Mouse (Mus musculus): ENCODE results near the gene Mtmr3.

Mtmr3 gene

DNA sequence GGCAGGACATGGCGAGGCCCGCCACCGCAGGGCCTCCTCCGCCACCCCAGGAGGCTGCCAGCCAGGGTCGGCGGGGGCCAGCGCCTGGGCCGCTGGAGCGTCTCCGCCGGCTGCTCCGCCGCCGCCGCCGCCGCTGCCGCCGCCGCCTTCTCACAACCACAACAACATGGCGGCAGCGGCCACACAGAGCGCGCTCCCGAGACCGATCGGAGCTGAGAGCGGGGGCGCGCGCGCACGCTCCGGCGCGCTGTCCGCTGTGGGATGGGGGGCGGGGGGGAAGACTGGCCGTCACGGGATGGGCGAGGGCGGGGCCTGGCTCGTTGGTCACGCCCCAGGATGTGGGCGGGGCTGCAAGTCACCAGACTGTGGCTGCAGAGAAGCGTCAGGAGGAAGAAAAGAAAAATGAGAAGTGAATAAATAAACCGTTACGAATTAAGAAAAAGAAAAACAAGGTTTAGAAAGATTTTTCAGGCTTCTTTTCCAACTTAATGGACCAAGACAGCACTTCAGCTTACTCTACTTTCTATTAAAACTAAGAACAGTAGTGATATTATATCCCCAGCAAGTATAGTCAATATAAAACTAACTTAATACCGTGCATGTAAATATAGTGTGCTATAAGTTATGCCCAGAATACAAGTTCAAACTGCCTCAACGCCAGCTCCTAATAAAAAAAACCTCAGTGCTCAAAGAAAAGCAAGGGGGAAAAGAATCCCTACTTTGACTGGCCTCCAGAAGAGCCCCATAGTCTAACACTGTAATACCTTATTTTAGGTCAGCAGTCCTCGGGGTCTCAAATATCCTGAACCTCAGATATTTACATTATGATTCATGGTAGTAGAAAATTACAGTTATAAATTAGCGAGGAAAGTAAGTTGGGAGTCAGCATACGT lies at the start of gene Mtmr3:
Mtmr3 (minus strand) TSS at position 256 of the 893 bp plus-strand sequence.
- in situ Hi-C loops (cut with MboI; ENCODE audit: low sequenced_read_pairs), result no loop called here

DNA sequence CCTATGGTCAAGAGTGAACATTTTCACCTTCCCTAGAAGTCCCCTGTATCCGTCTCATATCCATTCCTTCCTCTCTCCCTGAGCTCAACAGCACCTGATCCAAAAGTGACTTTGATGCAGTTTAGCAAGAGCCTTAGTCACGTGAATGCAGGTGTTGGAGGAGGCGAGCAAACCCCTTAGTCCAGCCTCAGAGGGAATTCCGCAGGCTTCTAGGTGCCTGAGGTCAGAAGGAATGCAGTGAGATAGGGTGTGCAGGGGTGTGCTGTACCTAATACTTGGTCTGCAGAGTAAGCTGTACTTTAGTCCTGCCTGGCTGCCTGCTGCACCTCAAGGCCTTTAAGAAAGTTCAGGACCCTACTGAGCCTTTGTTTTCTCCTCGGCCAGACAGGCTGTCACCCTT lies 49.1 kb upstream of the Mtmr3 start:
- in situ Hi-C loops (cut with MboI; ENCODE audit: low sequenced_read_pairs), result no loop called here

DNA sequence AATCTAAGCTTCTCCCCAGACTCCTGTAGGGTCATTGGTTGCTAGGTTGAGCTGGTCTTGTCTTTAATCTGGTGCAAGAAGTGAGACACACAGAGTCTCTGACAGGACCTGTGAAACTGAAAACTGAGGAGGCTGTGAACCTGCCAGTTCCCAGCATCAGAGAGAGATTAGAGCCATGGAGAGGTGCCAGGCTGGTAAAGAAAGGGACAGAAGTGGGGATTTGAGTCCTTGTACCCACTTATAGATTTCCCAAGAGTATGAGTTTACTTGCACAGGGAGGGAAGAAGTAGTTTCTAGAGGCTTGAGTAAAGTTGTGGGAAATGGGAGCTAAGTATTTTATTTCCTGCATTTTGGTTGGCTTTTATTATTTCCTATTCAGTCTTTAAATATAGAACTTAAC lies 46.5 kb upstream of the Mtmr3 start:
- in situ Hi-C loops (cut with MboI; ENCODE audit: low sequenced_read_pairs), result no loop called here

DNA sequence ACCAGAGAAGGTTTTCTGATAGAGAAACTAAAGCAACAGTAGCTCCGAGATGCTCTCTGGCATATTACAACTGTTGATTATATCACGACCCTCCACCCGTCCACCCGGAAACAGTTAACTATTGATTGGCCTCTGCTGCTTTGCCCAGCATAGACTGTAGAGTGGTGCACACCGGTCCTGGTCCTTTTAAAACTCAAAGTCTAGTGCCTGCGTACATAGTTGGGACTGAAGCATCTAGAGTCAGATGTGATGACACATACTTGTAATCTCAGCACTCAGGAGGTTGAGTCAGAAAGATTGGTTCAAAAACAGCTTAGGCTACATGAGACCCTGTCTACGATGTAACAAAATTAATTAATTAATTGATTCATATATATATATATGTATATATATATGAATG lies 43.6 kb upstream of the Mtmr3 start:
- in situ Hi-C loops (cut with MboI; ENCODE audit: low sequenced_read_pairs), result no loop called here

DNA sequence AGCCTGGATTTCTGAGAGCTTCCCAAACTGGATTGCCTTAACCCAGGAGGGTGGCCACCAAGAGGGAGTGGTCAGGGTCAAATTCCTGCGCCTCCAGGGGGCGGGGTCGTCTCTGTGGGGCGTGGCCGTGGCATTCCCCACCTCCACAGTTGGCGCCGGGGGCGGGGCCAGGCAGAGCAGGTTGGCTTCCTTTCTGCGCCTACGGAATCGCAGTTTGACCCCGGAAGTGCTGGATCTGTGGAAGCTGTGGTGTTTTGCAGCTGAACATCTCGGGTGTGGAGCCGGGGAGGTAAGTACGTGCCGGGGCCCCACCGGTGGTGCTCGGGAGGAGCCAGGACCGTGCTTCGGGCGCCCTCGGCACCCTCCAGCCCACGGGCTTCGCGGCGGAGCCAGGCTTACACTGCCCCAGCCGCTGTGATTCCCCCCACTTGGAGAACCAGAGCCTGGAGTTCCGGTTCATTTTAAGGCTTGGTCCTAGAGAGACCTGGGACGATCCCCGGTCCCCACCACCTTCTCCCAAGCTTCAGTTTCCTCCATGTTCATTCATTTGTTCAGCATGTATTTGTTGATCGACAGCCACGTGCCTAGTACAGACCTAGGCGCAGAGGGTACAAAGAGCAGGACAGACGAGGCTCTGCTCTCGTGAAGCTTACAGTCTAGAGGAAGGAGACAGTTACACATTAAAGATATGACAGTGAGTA lies 43.0 kb upstream of the Mtmr3 start, which contains the start of gene Ascc2:
Ascc2 (plus strand) TSS at position 214 of the 701 bp plus-strand sequence.
- in situ Hi-C loops (cut with MboI; ENCODE audit: low sequenced_read_pairs), result no loop called here

DNA sequence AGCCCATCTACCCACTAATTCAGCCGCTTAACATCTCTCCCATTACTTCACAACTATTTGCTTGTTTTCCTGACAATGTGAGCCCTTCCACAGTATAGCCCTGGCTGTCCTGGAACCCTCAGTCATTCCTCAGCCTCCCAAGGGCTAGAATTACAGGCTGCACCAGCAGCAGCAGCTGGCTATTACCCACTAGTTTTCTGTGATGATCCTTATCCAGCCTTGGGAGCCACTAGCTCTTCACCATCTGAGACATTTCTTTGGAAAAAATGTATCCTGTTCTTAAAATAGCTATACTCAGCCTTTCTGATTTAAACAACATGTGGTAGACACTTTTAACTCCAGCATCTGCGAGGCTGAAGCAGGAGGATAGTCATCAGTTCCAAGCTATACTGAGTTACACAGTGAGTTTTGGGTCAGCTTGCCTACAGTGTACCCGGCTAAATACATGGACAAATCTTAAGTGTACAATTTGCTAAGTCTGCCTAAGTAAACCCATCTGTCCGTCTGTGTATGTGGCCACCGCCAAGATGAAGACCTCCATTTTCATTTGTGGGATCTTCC lies 42.2 kb upstream of the Mtmr3 start:
- in situ Hi-C loops (cut with MboI; ENCODE audit: low sequenced_read_pairs), result no loop called here

DNA sequence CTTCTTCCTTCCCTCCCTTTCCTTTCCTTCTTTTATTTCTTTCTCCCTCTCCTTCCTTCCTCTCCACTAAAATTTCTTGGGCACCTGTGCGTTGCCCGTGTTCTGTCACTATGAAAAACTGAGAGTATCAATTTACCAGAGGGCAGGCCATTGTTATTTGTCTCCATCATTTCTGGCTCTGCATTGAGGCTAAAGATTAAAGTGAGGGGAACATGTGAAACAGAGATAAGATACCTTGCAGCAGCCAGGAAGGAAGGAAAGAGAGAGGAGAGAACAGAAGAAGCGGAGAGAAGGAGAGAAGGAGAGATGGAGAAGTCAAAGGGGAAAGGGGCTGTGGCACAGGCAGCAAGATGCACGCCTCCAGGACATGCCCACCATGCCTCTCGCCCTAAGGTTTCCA lies 39.7 kb upstream of the Mtmr3 start:
- in situ Hi-C loops (cut with MboI; ENCODE audit: low sequenced_read_pairs), result no loop called here

DNA sequence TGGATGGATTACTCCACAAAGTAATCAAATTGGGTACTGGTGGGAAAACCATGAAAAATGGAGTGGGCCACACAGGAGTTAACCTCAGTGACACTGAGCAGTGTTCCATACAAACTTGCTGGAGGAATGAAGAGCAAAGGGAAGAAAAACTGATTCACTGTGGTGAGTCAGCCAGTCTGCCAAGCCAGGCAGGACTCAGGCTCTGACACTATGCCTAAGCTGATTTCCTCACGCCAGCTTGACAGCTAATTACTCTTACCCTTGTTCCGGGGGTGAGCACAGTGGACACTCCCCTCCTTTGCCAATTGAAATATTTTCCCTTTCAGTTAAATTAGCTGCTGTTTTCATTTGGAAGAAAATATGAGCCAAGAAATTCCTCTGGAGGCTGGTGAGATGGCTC lies 38.8 kb upstream of the Mtmr3 start:
- in situ Hi-C loops (cut with MboI; ENCODE audit: low sequenced_read_pairs), result no loop called here

DNA sequence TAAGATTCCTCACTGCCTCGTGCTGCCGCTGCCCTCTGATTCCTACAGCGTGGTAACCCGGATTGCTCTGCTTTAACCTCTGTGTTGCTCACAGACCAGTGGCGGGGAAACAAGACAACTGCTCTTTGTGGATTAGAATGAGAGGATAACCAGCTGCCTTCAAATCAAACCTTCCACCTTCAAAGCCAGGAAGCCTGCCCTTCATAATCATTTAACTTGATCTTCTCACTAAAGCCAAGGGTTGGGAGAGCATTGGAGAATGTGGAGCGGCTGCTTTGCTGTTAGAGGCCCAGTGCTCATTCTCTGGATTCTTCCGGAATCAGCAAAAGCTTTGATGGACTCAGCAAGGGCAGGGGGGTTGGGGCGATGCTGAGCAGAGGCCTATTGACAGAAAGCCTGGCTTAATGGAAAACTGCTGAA lies 35.2 kb upstream of the Mtmr3 start:
- in situ Hi-C loops (cut with MboI; ENCODE audit: low sequenced_read_pairs), result no loop called here

DNA sequence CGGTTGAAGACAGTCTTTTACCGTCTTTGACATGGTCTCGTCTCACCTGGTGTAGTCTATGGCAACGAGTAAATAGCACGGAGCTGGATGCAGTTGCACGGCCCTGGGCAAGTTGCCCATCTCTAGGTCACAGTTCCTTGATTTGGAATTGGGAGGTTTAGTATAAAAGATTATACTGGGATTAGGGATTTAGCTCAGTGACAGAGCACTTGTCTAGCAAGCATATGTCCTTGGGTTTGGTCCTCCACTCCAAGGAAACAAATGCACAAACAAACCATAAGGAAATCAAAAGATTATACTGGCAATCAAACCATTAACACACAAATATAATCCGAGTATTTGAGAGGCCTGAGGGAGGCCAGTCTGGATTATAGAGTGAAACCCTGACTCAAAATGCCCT lies 33.0 kb upstream of the Mtmr3 start:
- in situ Hi-C loops (cut with MboI; ENCODE audit: low sequenced_read_pairs), result no loop called here

DNA sequence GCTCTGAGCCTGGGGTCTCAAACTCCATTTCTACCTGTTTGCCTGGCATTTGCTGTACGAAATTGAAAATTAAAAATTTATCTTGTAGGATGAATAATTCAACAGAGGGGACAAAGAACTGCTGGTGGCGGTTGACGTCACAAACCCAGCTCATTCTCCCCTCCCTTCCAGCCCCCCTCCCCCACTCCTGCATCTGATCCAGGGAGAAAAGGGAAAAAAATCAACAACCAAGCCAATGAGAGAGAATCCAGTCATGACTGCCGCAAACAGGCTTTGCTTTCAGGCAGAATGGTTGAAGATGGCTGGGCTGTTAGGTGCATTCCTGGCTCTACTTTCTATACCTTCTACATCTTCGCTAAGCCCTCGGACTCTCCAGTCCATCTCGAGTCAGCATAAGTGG lies 31.3 kb upstream of the Mtmr3 start:
- in situ Hi-C loops (cut with MboI; ENCODE audit: low sequenced_read_pairs), result no loop called here

DNA sequence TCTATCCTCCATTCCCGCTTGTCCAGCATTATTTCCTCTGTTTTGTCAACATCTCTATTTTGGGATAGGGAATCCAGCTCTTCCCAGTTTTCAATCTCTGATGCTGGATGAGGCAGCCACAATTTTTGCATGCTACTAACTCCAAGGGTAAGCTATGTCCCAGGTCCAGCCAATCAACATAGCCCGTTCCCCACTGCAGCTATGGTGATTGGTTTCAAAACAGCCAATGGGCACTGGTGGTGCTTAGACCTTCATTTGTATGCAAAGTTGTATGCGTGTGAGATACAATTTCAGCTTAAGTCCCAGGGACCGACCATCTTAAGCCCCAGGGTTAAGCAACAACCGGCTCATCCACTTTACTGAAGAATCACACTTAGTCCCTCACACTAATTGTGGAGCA lies 28.3 kb upstream of the Mtmr3 start:
- in situ Hi-C loops (cut with MboI; ENCODE audit: low sequenced_read_pairs), result no loop called here

DNA sequence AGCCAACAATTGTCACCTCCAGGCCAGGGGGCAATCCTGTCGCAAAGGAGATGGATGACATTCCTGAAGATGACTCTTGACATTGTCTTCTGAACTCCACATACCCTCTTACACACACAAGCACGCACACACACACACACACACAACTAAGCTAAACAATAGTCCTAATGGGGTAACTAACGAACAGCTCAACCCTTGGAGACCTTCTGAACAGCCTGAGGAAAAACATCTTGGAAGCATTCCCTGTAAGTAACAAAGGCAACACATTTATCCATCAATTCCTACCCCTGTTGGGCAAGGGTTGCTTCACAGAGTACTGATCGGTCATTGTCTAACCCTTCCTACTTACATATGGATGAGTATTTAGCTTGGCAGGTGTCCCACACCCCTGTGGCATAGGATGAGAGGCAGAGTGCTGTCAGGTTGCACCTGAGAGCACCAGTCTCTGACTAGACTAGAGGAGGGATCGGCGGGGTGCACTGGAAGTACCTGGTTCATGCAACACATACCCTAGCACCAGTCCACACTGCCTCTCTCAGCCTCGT lies 27.9 kb upstream of the Mtmr3 start:
- in situ Hi-C loops (cut with MboI; ENCODE audit: low sequenced_read_pairs), result no loop called here

DNA sequence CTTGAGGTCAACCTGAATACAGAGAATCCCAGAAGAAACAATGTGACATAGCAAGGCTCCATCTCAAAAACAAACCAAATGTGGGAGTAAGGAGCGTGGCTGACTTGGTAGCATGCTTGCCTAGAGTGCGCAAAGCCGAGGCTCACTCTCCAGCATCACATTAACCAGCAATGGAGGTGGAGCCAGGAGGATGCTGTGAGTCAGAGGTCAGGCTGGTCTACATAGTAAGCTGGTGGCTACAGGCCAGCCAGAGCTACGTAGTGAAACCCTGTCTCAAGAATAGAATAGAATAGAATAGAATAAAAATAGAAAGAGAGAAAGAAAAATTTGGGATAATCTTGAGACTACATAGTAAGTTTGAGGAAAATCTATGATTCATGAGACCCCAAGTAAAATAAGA lies 27.2 kb upstream of the Mtmr3 start:
- in situ Hi-C loops (cut with MboI; ENCODE audit: low sequenced_read_pairs), result no loop called here

DNA sequence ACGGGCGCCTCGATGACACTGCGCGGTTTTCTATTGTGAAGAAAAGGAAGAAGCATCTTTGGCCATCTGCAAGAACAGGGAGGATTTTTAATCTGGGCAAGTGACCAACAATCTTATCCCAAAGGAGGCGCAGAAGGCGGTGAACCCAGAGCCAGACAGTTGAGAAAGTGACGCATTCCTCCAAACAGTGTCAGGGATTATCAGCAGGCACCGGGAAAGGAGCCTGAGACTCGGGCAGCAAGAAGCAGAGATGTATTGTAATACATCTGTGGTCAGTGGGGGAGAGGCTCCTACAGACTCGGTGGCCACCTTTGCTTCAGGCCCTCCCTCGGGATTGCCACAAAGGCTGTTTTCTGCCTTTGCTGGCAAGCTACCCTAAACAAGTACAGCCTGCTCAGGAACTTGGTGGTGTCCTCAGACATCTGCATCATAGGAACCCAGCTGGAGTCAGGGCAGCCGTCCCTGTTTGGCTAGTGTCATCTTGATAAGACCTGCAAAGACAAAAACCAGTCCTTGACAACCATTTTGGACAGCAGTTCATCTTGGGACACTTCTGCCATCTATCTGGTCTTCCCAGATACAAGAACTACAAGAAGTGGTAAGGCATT lies 25.9 kb upstream of the Mtmr3 start:
- in situ Hi-C loops (cut with MboI; ENCODE audit: low sequenced_read_pairs), result no loop called here

DNA sequence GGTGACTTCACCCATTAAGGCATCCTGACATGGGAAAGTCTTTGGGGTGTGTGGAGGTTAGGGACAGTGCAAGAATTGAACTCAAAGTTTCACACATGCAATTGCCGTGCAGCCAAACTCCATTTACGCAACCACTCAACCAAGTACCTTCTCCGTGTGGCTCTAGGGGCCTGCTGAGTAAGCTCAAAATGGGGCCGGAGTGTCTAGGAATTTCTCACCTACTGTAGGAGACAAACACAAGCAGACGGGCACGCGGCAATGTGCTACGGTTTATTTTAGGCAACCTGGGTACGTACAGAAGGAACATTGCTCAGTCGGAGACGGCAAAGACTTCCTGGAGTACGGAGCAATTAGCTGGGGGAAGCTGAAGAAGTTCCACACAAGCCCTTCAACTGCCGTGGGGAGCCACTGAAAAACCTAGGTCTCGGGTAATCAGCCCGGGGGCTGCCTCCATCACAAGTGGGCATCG lies 25.4 kb upstream of the Mtmr3 start, which contains the start of gene Gm11032:
Gm11032 (plus strand) TSS at position 51 of the 469 bp plus-strand sequence.
- in situ Hi-C loops (cut with MboI; ENCODE audit: low sequenced_read_pairs), result no loop called here

DNA sequence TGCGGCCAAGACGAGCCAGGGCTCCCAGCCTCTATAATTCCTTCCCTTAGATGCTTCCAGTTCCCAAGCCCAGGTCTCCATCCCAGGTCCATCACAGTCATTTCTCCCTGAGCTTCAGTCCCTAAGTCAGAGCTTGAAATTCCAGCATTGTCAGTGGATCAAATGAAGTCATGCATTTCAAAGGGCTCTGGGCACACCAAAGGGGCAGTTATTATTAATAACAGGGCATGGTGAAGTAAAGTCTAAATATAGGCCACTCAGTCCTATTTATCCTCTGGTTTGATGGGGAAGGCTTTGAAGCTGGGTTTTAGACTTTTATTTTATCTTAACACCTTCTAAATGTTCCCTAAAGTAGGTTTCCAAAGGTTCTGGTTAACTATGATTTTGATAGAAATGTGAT lies 17.2 kb upstream of the Mtmr3 start:
- in situ Hi-C loops (cut with MboI; ENCODE audit: low sequenced_read_pairs), result no loop called here

DNA sequence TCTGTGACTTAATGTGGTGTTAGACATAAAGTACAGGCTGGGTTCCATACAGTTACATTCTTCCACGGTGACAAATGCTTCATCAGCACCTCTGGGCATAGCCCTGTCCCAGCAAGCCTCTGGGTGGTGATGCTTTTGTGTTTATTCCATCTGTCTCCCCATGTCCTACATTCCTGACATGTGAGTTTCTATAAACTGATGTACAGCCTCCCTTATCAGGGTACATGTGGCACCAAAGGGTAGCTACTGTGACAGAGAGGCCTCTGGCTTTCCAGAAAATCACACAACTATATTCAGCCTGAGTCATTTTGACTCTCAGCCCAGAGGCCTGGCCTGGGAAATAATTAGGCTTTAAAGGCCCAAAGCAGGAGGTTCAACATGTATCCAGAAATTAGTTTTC lies 11.9 kb upstream of the Mtmr3 start:
- in situ Hi-C loops (cut with MboI; ENCODE audit: low sequenced_read_pairs), result no loop called here

DNA sequence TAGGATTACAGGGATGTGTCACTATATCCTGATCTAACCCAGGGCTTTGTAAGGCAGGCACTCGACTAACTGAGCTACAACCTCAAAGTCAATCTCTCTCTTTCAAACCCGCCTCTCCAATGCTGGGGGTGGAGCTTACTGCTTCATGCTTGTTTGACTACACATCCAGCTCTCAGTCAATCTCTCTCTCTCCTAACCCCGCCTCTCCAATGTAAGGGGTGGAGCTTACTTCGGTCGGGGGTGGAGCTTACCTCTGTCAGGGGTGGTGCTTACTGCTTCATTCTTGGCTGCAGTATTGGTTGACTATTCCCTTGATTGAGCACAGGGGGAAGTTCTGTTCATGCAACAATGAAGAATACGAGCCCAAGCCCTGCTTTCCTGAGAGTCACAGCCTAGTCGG lies 10.8 kb upstream of the Mtmr3 start:
- in situ Hi-C loops (cut with MboI; ENCODE audit: low sequenced_read_pairs), result no loop called here

DNA sequence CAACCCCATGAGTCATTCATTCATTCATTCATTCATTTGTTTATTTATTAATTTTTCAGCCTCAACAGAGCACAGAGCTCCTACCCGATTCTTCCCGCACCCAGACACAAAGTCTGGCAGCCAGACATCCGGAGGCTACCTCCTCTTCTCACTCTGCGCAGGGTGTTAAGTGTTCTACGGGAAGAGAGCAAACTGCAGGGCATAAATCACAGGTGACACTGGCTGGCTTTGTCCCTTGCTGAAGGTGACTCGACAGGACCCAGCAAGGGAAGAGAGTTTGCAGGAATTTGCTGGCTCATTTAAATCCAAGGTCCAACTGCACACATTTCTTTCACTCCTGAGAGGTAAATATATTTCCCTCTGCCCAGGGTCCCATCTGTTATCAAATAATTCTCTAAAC lies 9.8 kb upstream of the Mtmr3 start:
- in situ Hi-C loops (cut with MboI; ENCODE audit: low sequenced_read_pairs), result no loop called here
